Mouse (Mus musculus) lung, embryonic 14.5 days (tissue): ENCODE data around the gene Man1b1. TPM values are rescaled to one million over a fixed set of nuclear protein-coding genes. Genes with fewer than 3 reads are reported as not detected.

Source experiments
- ATAC-seq: fragments of 200-750 bp; cut with Nextera tagmentation; 2 replicates; pipeline ENCODE4 v1.8.0; 2017; ENCODE audit warnings: mild to moderate bottlenecking, moderate TSS enrichment, moderate library complexity; ENCODE audit not compliant: insufficient read depth
- DNase-seq: peaks from one replicate; pipeline ENCODE4 v3.0.0-alpha.2; 2015
- H3K27ac ChIP-seq: fragments of 300-500 bp; sonication (generic); 2 replicates; pipeline ENCODE4 v1.5.1; 2014; ENCODE audit warnings: low read depth, mild to moderate bottlenecking, moderate library complexity
- H3K27me3 ChIP-seq: fragments of 300-500 bp; sonication (generic); 2 replicates; pipeline ENCODE4 v1.6.1; 2014; ENCODE audit warnings: low read length, control low read depth; ENCODE audit not compliant: insufficient read depth
- H3K36me3 ChIP-seq: fragments of 300-500 bp; sonication (generic); 2 replicates; pipeline ENCODE4 v1.6.1; 2014; ENCODE audit warnings: control low read depth; ENCODE audit not compliant: insufficient read depth
- H3K4me1 ChIP-seq: fragments of 300-500 bp; sonication (generic); 2 replicates; pipeline ENCODE4 v1.6.1; 2014; ENCODE audit warnings: antibody characterized with exemption, control low read depth; ENCODE audit not compliant: insufficient read depth
- H3K4me2 ChIP-seq: fragments of 300-500 bp; sonication (generic); 2 replicates; pipeline ENCODE4 v1.6.1; 2014; ENCODE audit warnings: mild to moderate bottlenecking
- H3K4me3 ChIP-seq: fragments of 300-500 bp; sonication (generic); 2 replicates; pipeline ENCODE4 v1.5.1; 2014; ENCODE audit warnings: low read depth, low read length
- H3K9ac ChIP-seq: fragments of 300-500 bp; sonication (generic); 2 replicates; pipeline ENCODE4 v1.6.1; 2014
- H3K9me3 ChIP-seq: fragments of 300-500 bp; sonication (generic); 2 replicates; pipeline ENCODE4 v1.6.1; 2016; ENCODE audit warnings: low read depth, low read length, control low read depth
- CTCF ChIP-seq: IDR thresholded peaks from 2 replicates; pipeline ENCODE4 v1.5.1; 2016; ENCODE audit warnings: antibody characterized with exemption, low read depth
- WGBS: fragments of 180-500 bp; shearing (Covaris S2); extraction: QIAGEN DNeasy Blood & Tissue Kit; methylation state at CpG from one replicate; pipeline ENCODE4 v1.1.7; 2014; 5-methylcytosine and 5-hydroxymethylcytosine counted together
- polyA plus RNA-seq: library from polyadenylated mRNA; unstranded; fragments of >200 nt; fragmentation: Nextera tagmentation; extraction: Ambion mirVana; gene quantifications from 2 replicates; pipeline ENCODE4 v1.2.1, GENCODE M21; 2014

The Man1b1 gene
- polyA plus RNA-seq, 1 experiment from 2014 or later, result 70.9 TPM

DNA sequence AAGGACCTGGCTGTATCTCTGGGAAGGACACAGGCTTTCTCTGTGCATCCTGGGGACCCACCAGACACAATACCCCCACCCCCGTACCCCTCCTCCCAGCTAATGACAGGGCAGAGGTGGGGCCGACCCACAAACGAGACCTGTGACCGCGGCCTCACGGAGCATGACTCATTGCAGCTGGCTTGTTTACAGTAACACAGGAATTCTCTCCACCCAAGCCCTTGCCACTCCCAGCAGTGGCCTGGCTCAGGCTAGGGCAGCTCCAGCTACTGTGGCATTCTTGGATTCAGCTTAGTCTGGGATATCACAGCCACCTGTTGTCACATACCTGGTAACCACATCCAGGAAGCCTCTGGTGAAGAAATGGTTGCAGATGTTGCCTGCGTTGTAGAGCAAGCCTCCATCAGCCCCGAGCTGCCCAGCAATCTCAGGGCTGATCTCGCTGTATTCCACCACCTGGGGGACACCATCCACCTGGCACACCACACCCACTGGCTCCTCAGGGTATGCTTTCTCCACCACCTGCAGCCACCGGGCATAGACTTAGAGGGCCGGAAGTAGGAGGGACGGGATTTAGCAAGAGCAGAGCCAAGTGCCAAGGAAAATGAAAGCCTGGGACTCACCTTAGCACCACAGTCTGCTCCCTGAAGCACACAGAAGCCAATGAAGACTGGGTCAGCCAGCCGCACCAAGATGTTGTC, 31.5 kb downstream of the Man1b1 start:
- peak; percentile 13 for DNase-seq
- 47% methylated on average over 13 of the region's 13 CpGs for WGBS
- Histone ChIP-seq H3K27ac (no peak overlapping the region), H3K27me3 (0 out of 2 replicates have a peak, but pooled peaks cover 3% of the 10 kb centered on the region), H3K4me3 (no peak overlapping the region), H3K4me1 (0 out of 2 replicates have a peak, but pooled peaks cover 3% of the 10 kb centered on the region), H3K9me3 (no peaks in the 10 kb centered on the region), H3K36me3 (no peaks in the 10 kb centered on the region), H3K9ac (no peak overlapping the region), H3K4me2 (no peak overlapping the region)
- TF ChIP-seq CTCF, result no peak
- ATAC-seq, result no peak

DNA sequence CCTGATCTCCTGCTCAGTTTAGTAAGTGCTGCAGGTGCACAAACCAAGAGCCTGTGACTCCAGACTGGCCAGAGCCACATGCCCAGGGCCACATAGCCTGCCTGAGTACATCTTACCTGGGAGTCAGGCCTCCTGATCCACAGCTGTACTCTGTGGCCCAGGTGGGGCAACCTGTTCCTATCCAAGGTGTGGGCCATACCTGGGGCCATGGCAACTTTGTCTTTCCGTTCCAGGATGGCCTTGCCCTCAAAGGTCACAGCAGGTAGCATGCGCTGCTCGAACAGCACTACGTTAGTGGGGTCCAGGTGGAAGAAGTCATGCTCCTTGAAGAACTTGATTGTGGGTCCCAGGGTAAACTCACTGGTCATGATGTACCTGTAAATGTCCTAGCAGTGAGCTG, 32.2 kb downstream of the Man1b1 start:
- peak overlapping the region; percentile 63; the same call in 1 of the 2 replicates for H3K4me3 ChIP-seq
- H3K4me1 ChIP-seq, result 0 out of 2 replicates have a peak, but pooled peaks cover 3% of the 10 kb centered on the region
- H3K9me3 ChIP-seq, result no peaks in the 10 kb centered on the region
- no peak overlapping the region for H3K9ac ChIP-seq
- whole genome bisulfite sequencing, result 91% methylated on average over 4 of the region's 4 CpGs
- 0 out of 2 replicates have a peak, but pooled peaks cover 3% of the 10 kb centered on the region for H3K27me3 ChIP-seq
- peak overlapping the region; percentile 98 for H3K4me2 ChIP-seq
- no peaks in the 10 kb centered on the region for H3K36me3 ChIP-seq
- ATAC-seq (no peak), DNase-seq (no peak)
- TF ChIP-seq CTCF, result no peak
- no peak overlapping the region for H3K27ac ChIP-seq

GRCm38 (mm10) chr2:25364761-25365090, 32.6 kb downstream of the Man1b1 start:
- H3K27ac ChIP-seq, result no peak overlapping the region
- H3K9ac ChIP-seq, result peak overlapping the region; percentile 58
- ATAC-seq, result peak; percentile 15
- no peaks in the 10 kb centered on the region for H3K9me3 ChIP-seq
- H3K27me3 ChIP-seq, result 0 out of 2 replicates have a peak, but pooled peaks cover 3% of the 10 kb centered on the region
- H3K4me1 ChIP-seq, result 0 out of 2 replicates have a peak, but pooled peaks cover 3% of the 10 kb centered on the region
- TF ChIP-seq CTCF, result no peak
- peak overlapping the region; percentile 63 for H3K4me3 ChIP-seq
- WGBS, result 30% methylated on average over 9 of the region's 9 CpGs
- no peak for DNase-seq
- no peaks in the 10 kb centered on the region for H3K36me3 ChIP-seq
- peak overlapping the region; percentile 98 for H3K4me2 ChIP-seq

DNA sequence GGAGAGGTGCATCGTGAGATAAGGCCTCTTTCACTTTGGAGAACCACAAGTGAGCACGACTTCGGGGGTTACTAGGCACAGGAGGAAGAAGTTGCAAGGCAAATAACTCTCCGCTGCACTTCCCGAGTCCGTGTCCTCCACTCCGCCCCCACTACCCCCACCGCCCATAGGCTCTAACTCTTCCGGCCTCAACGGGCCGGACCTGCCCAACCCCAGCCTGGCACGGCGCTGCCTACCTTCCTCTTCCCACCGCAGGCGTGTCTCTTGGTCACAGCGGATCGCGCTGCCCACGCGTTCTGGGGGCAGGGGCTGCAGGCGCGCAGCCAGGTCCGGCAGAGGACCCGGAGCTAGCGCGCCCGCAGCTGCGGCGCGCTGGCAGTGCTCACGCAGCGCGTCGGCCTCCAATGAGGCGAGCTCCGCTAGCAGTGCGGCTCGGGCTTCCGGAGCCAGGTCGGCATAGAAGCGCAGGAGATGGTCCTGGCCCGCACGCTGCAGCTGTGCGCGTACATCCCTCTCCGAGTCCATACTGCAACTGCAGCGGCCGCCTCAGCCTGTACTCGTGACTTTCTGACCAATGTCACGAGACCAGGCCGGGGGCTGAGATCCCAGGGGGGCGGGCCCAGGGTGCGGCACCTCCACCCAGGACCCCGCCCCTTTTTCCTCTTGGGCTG, 33.1 kb downstream of the Man1b1 start, which contains the start of gene Uap1l1:
TSS of gene Uap1l1 (minus strand) at position 592 of the 671 bp plus-strand sequence.
- peak within 1 kb of the TSS; percentile 98 for H3K4me2 ChIP-seq
- no peaks in the 10 kb centered on the region for H3K36me3 ChIP-seq
- H3K4me1 ChIP-seq, result 0 out of 2 replicates have a peak, but pooled peaks cover 3% of the 10 kb centered on the region
- under 1% methylated on average over 54 of the region's 54 CpGs for WGBS
- H3K27ac ChIP-seq, result no peak within 1 kb of the TSS; the same call in 1 of the 2 replicates
- no peaks in the 10 kb centered on the region for H3K9me3 ChIP-seq
- DNase-seq (peak; percentile 89), ATAC-seq (peak; percentile 91)
- peak within 1 kb of the TSS; percentile 58 for H3K9ac ChIP-seq
- 0 out of 2 replicates have a peak, but pooled peaks cover 3% of the 10 kb centered on the region for H3K27me3 ChIP-seq
- TF ChIP-seq CTCF, result no peak
- peak within 1 kb of the TSS; percentile 63 for H3K4me3 ChIP-seq

- Histone ChIP-seq H3K4me1 (peaks cover 5% of the 10 kb centered on the region; the same call in 1 of the 2 replicates), H3K36me3 (peaks cover 4% of the 10 kb centered on the region; the same call in 1 of the 2 replicates), H3K4me3 (no peak overlapping the region), H3K9ac (no peak overlapping the region), H3K9me3 (no peaks in the 10 kb centered on the region), H3K27ac (no peak overlapping the region), H3K27me3 (no peaks in the 10 kb centered on the region), H3K4me2 (no peak overlapping the region)
- ATAC-seq (no peak), DNase-seq (no peak)
- no peak for TF ChIP-seq CTCF
- 78% methylated on average over 3 of the region's 3 CpGs for WGBS
Observed at GRCm38 (mm10) chr2:25369996-25370395, 37.9 kb downstream of the Man1b1 start.

DNA sequence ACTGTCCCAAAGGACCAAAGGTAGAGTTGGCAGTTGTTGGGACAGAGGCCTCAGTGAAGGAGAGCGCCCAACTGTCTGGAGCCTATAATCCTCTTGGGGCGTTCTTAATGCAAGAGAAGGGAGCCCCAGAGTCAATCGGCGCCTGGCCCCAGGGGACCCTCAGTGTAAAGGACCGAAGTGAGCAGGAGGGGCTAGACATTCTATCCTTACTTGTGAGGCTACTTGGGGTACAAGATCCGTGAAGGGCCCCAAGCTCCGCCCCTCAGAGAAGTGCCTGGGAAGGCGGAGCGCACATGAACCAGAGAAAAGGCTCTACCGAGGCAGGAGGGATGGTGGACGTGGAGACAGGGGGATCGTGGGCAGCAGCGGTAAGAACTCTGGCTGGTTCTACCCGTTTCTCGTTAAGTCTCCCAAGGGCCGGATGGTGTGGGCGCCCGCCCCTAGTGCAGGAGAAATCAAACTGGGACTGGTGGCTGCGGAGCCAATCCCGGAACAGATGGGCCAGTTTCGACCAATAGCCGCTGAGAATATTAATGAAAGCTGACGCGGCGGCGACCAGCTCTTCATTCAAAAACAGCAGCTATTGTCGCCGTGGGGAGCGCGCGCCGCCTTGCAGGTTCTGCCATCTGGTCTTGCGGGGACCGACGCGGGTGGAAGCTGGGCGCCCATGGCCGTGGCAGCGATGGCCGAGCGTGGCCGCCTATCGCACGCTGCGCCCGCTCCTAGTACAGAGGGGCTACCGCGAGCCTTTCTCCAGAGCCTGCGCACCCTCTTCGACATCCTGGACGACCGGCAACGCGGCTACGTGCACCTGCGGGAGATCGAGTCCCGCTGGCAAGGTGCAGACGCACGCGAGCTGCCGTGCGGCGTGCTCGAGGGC, 39.9 kb downstream of the Man1b1 start, which contains the start of gene Sapcd2:
TSS of gene Sapcd2 (plus strand) at position 558 of the 880 bp plus-strand sequence.
- Histone ChIP-seq H3K27ac (peak within 1 kb of the TSS; percentile 87), H3K36me3 (peaks cover 24% of the 10 kb centered on the region), H3K27me3 (no peaks in the 10 kb centered on the region), H3K9ac (peak within 1 kb of the TSS; percentile 72), H3K4me1 (peaks cover 5% of the 10 kb centered on the region; the same call in 1 of the 2 replicates), H3K9me3 (no peaks in the 10 kb centered on the region), H3K4me2 (peak within 1 kb of the TSS; percentile 95), H3K4me3 (peak within 1 kb of the TSS; percentile 85)
- no peak for TF ChIP-seq CTCF
- peak; percentile 95 for DNase-seq
- peak; percentile 96 for ATAC-seq
- WGBS, result under 1% methylated on average over 61 of the region's 65 CpGs
